Mouse (Mus musculus) MEL (cell line): ENCODE measurements around the gene Mrpl49. TPM values are rescaled to one million over a fixed set of nuclear protein-coding genes. Genes with fewer than 3 reads are reported as not detected.
A peak's percentile ranks its signal among the peaks of the same experiment; 100 is the strongest.

Experiments used
- DNase-seq: peaks from one replicate; pipeline ENCODE4 v3.0.0; 2011; ENCODE audit warnings: low read depth, low spot score
- H3K27ac ChIP-seq: 2 replicates; pipeline ENCODE4 v1.5.1; 2012; ENCODE audit warnings: low read depth, mild to moderate bottlenecking, control low read depth, low read length, moderate library complexity; ENCODE audit not compliant: control insufficient read depth
- H3K27me3 ChIP-seq, 2 experiments: fragments of 150-350 bp in 1 of 2; sonication (generic) in 1 of 2; 2 replicates each; pipeline ENCODE4 v1.6.1; 2012; ENCODE audit warnings: low read length in 2 of 2, mild to moderate bottlenecking in 2 of 2, improper control_type of control experiment in 1 of 2, moderate library complexity in 1 of 2; ENCODE audit not compliant: insufficient read depth in 2 of 2, control insufficient read depth in 1 of 2
- H3K36me3 ChIP-seq, 2 experiments: 2 replicates each; pipeline ENCODE4 v1.6.1; 2012 to 2014; ENCODE audit warnings: low read length in 2 of 2, improper control_type of control experiment in 1 of 2, inconsistent platforms in 1 of 2, mild to moderate bottlenecking in 1 of 2; ENCODE audit not compliant: insufficient read depth in 2 of 2, control insufficient read depth in 1 of 2
- H3K4me1 ChIP-seq, 2 experiments: fragments of 150-350 bp in 1 of 2; sonication (generic) in 1 of 2; 2 replicates each; pipeline ENCODE4 v1.6.1; 2012; ENCODE audit warnings: low read length in 2 of 2, improper control_type of control experiment in 1 of 2, mild to moderate bottlenecking in 1 of 2; ENCODE audit not compliant: insufficient read depth in 2 of 2, control insufficient read depth in 1 of 2
- H3K4me3 ChIP-seq, 2 experiments: fragments of 150-350 bp in 1 of 2; sonication (generic) in 1 of 2; 2 replicates each; pipeline ENCODE4 v1.5.1; 2012; ENCODE audit warnings: low read depth in 2 of 2, low read length in 2 of 2, mild to moderate bottlenecking in 2 of 2, moderate library complexity in 2 of 2, control low read depth in 1 of 2, improper control_type of control experiment in 1 of 2; ENCODE audit not compliant: control insufficient read depth in 1 of 2, insufficient read depth in 1 of 2
- H3K79me2 ChIP-seq: 2 replicates; pipeline ENCODE4 v1.6.1; 2012; ENCODE audit warnings: mild to moderate bottlenecking, low read length, moderate library complexity; ENCODE audit not compliant: control insufficient read depth, poor library complexity, insufficient read depth
- H3K9ac ChIP-seq: 2 replicates; pipeline ENCODE4 v1.6.1; 2012; ENCODE audit warnings: low read depth, mild to moderate bottlenecking, control low read depth, low read length, moderate library complexity; ENCODE audit not compliant: control insufficient read depth, poor library complexity, severe bottlenecking
- H3K9me3 ChIP-seq: fragments of 150-350 bp; sonication (generic); replicated peaks from 2 replicates; pipeline ENCODE4 v1.6.1; 2012; ENCODE audit warnings: mild to moderate bottlenecking, low read length, improper control_type of control experiment, moderate library complexity; ENCODE audit not compliant: insufficient read depth
- BHLHE40 ChIP-seq: IDR thresholded peaks from 2 replicates; pipeline ENCODE4 v1.6.1; 2012; ENCODE audit warnings: low read depth, mild to moderate bottlenecking, inconsistent platforms, low read length, improper control_type of control experiment, borderline replicate concordance
- CHD2 ChIP-seq: IDR thresholded peaks from 2 replicates; pipeline ENCODE4 v1.6.1; 2011; ENCODE audit warnings: low read length, improper control_type of control experiment
- CTCF ChIP-seq, 3 experiments: IDR thresholded peaks in 2 of 3; conservative IDR thresholded peaks in 1 of 3; 2 replicates each; pipeline ENCODE4 v1.5.1; 2011 to 2012; ENCODE audit warnings: low read length in 3 of 3, low read depth in 2 of 3, mild to moderate bottlenecking in 2 of 3, improper control_type of control experiment in 1 of 3, inconsistent platforms in 1 of 3, mixed read lengths in 1 of 3, moderate library complexity in 1 of 3; ENCODE audit not compliant: control insufficient read depth in 1 of 3, insufficient read depth in 1 of 3, poor library complexity in 1 of 3, severe bottlenecking in 1 of 3
- ELF1 ChIP-seq: IDR thresholded peaks from 2 replicates; pipeline ENCODE4 v1.6.1; 2014; ENCODE audit warnings: low read depth, mild to moderate bottlenecking, inconsistent platforms, low read length, improper control_type of control experiment, moderate library complexity
- EP300 ChIP-seq, 2 experiments: IDR thresholded peaks; 2 replicates each; pipeline ENCODE4 v1.6.1; 2011; ENCODE audit warnings: improper control_type of control experiment in 2 of 2, low read length in 2 of 2, low read depth in 1 of 2, mild to moderate bottlenecking in 1 of 2
- GATA1 ChIP-seq: IDR thresholded peaks from 2 replicates; pipeline ENCODE4 v1.6.1; 2011; ENCODE audit warnings: low read depth, low read length, improper control_type of control experiment
- HCFC1 ChIP-seq: IDR thresholded peaks from 2 replicates; pipeline ENCODE4 v1.6.1; 2012; ENCODE audit warnings: low read depth, mild to moderate bottlenecking, inconsistent platforms, low read length, improper control_type of control experiment, moderate library complexity
- JUND ChIP-seq: IDR thresholded peaks from 2 replicates; pipeline ENCODE4 v1.6.1; 2011; ENCODE audit warnings: low read depth, mild to moderate bottlenecking, improper control_type of control experiment, low read length
- KAT2A ChIP-seq: conservative IDR thresholded peaks from 2 replicates; pipeline ENCODE4 v1.6.1; 2012; ENCODE audit warnings: low read depth, low read length, improper control_type of control experiment, inconsistent platforms
- MAX ChIP-seq: IDR thresholded peaks from 2 replicates; pipeline ENCODE4 v1.6.1; 2011; ENCODE audit warnings: low read length, improper control_type of control experiment
- MAZ ChIP-seq: IDR thresholded peaks from 2 replicates; pipeline ENCODE4 v1.6.1; 2012; ENCODE audit warnings: low read depth, mild to moderate bottlenecking, inconsistent platforms, low read length, improper control_type of control experiment
- MEF2A ChIP-seq: IDR thresholded peaks from 2 replicates; pipeline ENCODE4 v1.6.1; 2014; ENCODE audit warnings: low read depth, mild to moderate bottlenecking, inconsistent platforms, low read length, improper control_type of control experiment; ENCODE audit not compliant: poor library complexity, insufficient replicate concordance, severe bottlenecking; ENCODE audit errors: extremely low read depth
- MXI1 ChIP-seq: IDR thresholded peaks from 2 replicates; pipeline ENCODE4 v1.6.1; 2011; ENCODE audit warnings: mild to moderate bottlenecking, low read depth, low read length, improper control_type of control experiment
- MYC ChIP-seq: IDR thresholded peaks from 2 replicates; pipeline ENCODE4 v1.6.1; 2011; ENCODE audit warnings: low read depth, mild to moderate bottlenecking, low read length, improper control_type of control experiment, moderate library complexity
- NELFE ChIP-seq: IDR thresholded peaks from 2 replicates; pipeline ENCODE4 v1.6.1; 2011; ENCODE audit warnings: low read depth, low read length, improper control_type of control experiment
- NRF1 ChIP-seq: IDR thresholded peaks from 2 replicates; pipeline ENCODE4 v1.6.1; 2014; ENCODE audit warnings: low read depth, mild to moderate bottlenecking, inconsistent platforms, low read length, improper control_type of control experiment, moderate library complexity; ENCODE audit not compliant: poor library complexity, insufficient read depth, severe bottlenecking
- POLR2A ChIP-seq, 2 experiments: IDR thresholded peaks; 2 replicates each; pipeline ENCODE4 v1.6.1; 2011 to 2012; ENCODE audit warnings: low read length in 2 of 2, mild to moderate bottlenecking in 2 of 2, control low read depth in 1 of 2, improper control_type of control experiment in 1 of 2, low read depth in 1 of 2, moderate library complexity in 1 of 2; ENCODE audit not compliant: control insufficient read depth in 1 of 2, insufficient read depth in 1 of 2, poor library complexity in 1 of 2
- POLR2AphosphoS2 ChIP-seq: IDR thresholded peaks from 2 replicates; pipeline ENCODE4 v1.6.1; 2011; ENCODE audit warnings: low read length, improper control_type of control experiment
- POLR2AphosphoS5 ChIP-seq: IDR thresholded peaks from 2 replicates; pipeline ENCODE4 v1.6.1; 2012; ENCODE audit warnings: low read depth, borderline replicate concordance, mild to moderate bottlenecking, inconsistent platforms, low read length, moderate library complexity, mixed read lengths
- RAD21 ChIP-seq: IDR thresholded peaks from 2 replicates; pipeline ENCODE4 v1.6.1; 2011; ENCODE audit warnings: mild to moderate bottlenecking, low read depth, low read length, improper control_type of control experiment
- RCOR1 ChIP-seq: IDR thresholded peaks from 2 replicates; pipeline ENCODE4 v1.6.1; 2012; ENCODE audit warnings: low read depth, mild to moderate bottlenecking, inconsistent platforms, low read length, improper control_type of control experiment
- SIN3A ChIP-seq: IDR thresholded peaks from 2 replicates; pipeline ENCODE4 v1.6.1; 2012; ENCODE audit warnings: low read length, improper control_type of control experiment, inconsistent platforms
- SMC3 ChIP-seq: IDR thresholded peaks from 2 replicates; pipeline ENCODE4 v1.6.1; 2011; ENCODE audit warnings: low read depth, low read length, improper control_type of control experiment
- TBP ChIP-seq: IDR thresholded peaks from 2 replicates; pipeline ENCODE4 v1.8.0; 2011; ENCODE audit warnings: low read depth, low read length, improper control_type of control experiment
- TCF12 ChIP-seq: IDR thresholded peaks from 2 replicates; pipeline ENCODE4 v1.6.1; 2014; ENCODE audit warnings: low read depth, mild to moderate bottlenecking, inconsistent platforms, low read length, improper control_type of control experiment, moderate library complexity
- USF1 ChIP-seq: IDR thresholded peaks from 2 replicates; pipeline ENCODE4 v1.6.1; 2014; ENCODE audit warnings: low read depth, mild to moderate bottlenecking, inconsistent platforms, low read length, improper control_type of control experiment, moderate library complexity
- ZC3H11A ChIP-seq: IDR thresholded peaks from 2 replicates; pipeline ENCODE4 v1.6.1; 2012; ENCODE audit warnings: low read depth, mild to moderate bottlenecking, inconsistent platforms, low read length, improper control_type of control experiment
- ZNF384 ChIP-seq: IDR thresholded peaks from 2 replicates; pipeline ENCODE4 v1.6.1; 2012; ENCODE audit warnings: low read depth, mild to moderate bottlenecking, inconsistent platforms, low read length, improper control_type of control experiment
- polyA plus RNA-seq, 2 experiments: library from polyadenylated mRNA; stranded (reverse) in 1 of 2; unstranded in 1 of 2; fragments of >175 nt in 1 of 2; fragments of >200 nt in 1 of 2; gene quantifications; 2 replicates each; pipeline versions ENCODE4 v1.2.1 to v1.2.4; 2012; ENCODE audit warnings: low replicate concordance in 2 of 2, low read depth in 1 of 2; ENCODE audit not compliant: insufficient read length in 2 of 2, insufficient read depth in 1 of 2, missing spikeins in 1 of 2
- total RNA-seq: library from RNA; depleted of rRNA; stranded (reverse); fragments of 300-350 nt; gene quantifications from 2 replicates; pipeline ENCODE4 v1.2.3, GENCODE M21; 2012

The Mrpl49 gene
- total and polyA plus RNA-seq, 3 experiments, result 81.6 to 98.7 TPM; not detected in 1

- DNase-seq, result peak; percentile 79
- Histone ChIP-seq H3K79me2 (peaks cover 39% of the 10 kb centered on the region), H3K27me3 (no peaks in the 10 kb centered on the region), H3K9me3 (no peaks in the 10 kb centered on the region), H3K4me1 (peaks cover 0 to 14% of the 10 kb centered on the region in 2 experiments; a peak in 2 of 4 replicates), H3K9ac (peak overlapping the region; percentile 93), H3K36me3 (peaks cover 3 to 13% of the 10 kb centered on the region in 2 experiments; a peak in 3 of 4 replicates), H3K27ac (peak overlapping the region; percentile 89), H3K4me3 (peak overlapping the region; percentile 73 to 83)
- TF ChIP-seq KAT2A (no peak), MAX (0 out of 2 replicates have a peak, but pooled peaks have one; percentile 13), ZNF384 (no peak), MYC (no peak), MXI1 (no peak), MAZ (no peak), JUND (no peak), CHD2 (no peak), SMC3 (no peak), TBP (0 out of 2 replicates have a peak, but pooled peaks have one; percentile 34), POLR2A (IDR thresholded peaks at IDR 0.05; ENCODE audit: control insufficient read depth in 1 of 2, insufficient read depth in 1 of 2, low read depth in 1 of 2, low read length in 2 of 2, poor library complexity in 1 of 2) (peak; percentile 20 to 52; a peak in 1 of 4 replicates), RAD21 (no peak), ELF1 (peak; percentile 77), ZC3H11A (no peak), TCF12 (no peak), BHLHE40 (no peak), NRF1 (no peak), NELFE (peak; percentile 46), POLR2AphosphoS2 (no peak; the same call in 1 of the 2 replicates), GATA1 (no peak), POLR2AphosphoS5 (no peak; the same call in 1 of the 2 replicates), EP300 (IDR thresholded peaks at IDR 0.05; ENCODE audit: low read depth in 1 of 2, low read length in 2 of 2) (no peak), RCOR1 (no peak), HCFC1 (no peak), SIN3A (no peak; the same call in 1 of the 2 replicates), USF1 (no peak), CTCF (IDR thresholded peaks at IDR 0.05 in 2 of 3, conservative IDR thresholded peaks at IDR 0.05 in 1 of 3; ENCODE audit: control insufficient read depth in 1 of 3, insufficient read depth in 1 of 3, low read depth in 2 of 3, low read length in 3 of 3, poor library complexity in 1 of 3, severe bottlenecking in 1 of 3) (no peak), MEF2A (no peak)
Observed at GRCm38 (mm10) chr19:6061641-6062302, 4.2 kb upstream of the Mrpl49 start.
